Mouse (Mus musculus) left cerebral cortex, adult 2 months (tissue): ENCODE measurements around the gene Ppp1r37. TPM values are rescaled to one million over a fixed set of nuclear protein-coding genes. Genes with fewer than 3 reads are reported as not detected.
A peak's percentile ranks its signal among the peaks of the same experiment; 100 is the strongest.
"Not testable (repeated sequence)": the region's sequence is repeated elsewhere in the genome, so short reads cannot be mapped to it uniquely, and the experiment has no call there.

Experiments
- DNase-seq, 2 experiments: peaks; one replicate each; pipeline ENCODE4 v3.0.0; 2021 to 2022; ENCODE audit warnings: low spot score in 2 of 2, mixed read lengths in 1 of 2; ENCODE audit errors: extremely low spot score in 1 of 2
- H3K27ac ChIP-seq: fragments of 200-600 bp; 2 replicates; pipeline ENCODE4 v1.8.1; 2022
- H3K4me3 ChIP-seq: fragments of 200-600 bp; 2 replicates; pipeline ENCODE4 v1.8.1; 2022
- CTCF ChIP-seq: fragments of 200-600 bp; IDR thresholded peaks from 2 replicates; pipeline ENCODE4 v1.8.1; 2022; ENCODE audit warnings: antibody characterized with exemption, mild to moderate bottlenecking, moderate library complexity
- intact Hi-C: fragments of 180-260 bp; cut with DNase I; formaldehyde crosslinking; loops from one replicate; pipeline ENCODE4 v1.15.1; 2025
- total RNA-seq, 2 experiments: library from RNA; stranded (reverse); gene quantifications; 2 replicates each; pipeline ENCODE4 v1.2.3; 2021

Ppp1r37 gene
- total RNA-seq, 2 experiments from 2014 or later, result 148 to 150 TPM

DNA sequence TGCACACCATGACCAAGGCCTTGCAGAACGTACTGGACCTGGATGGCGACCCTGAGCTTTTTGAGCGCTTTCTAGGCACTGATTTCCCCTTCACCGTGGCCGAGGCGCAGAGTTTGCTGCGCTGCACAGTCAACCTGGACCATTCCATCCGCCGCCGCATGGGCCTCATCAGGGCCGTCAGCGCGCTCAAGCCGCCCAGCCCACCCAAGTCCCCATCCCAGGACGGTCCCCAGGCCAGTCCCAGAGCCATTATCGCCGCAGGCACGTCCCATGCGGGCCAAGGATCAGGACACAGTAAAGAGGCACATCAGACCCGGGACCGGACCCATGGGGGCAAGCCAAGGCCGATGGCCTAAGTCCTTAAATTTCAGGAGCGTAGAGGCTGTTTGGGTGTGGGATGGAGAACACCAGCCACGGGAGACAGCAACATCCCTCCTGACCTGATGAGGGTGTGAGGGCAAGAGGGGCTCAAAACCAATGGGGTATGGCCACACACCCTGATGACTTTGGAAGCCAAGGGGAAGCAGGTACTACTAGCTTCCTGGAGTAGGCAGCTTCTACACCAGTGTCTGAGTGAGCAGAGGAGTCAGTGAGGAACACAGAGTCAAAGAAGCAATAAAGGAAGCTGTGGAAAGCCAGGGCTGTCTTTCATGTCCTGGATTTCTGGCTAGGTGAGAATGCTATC, 38.3 kb downstream of the Ppp1r37 start:
- no peak for TF ChIP-seq CTCF
- intact Hi-C loops, result no loop called here
- peak overlapping the region; percentile 40 for H3K4me3 ChIP-seq
- no peak for DNase-seq
- no peak overlapping the region for H3K27ac ChIP-seq

DNA sequence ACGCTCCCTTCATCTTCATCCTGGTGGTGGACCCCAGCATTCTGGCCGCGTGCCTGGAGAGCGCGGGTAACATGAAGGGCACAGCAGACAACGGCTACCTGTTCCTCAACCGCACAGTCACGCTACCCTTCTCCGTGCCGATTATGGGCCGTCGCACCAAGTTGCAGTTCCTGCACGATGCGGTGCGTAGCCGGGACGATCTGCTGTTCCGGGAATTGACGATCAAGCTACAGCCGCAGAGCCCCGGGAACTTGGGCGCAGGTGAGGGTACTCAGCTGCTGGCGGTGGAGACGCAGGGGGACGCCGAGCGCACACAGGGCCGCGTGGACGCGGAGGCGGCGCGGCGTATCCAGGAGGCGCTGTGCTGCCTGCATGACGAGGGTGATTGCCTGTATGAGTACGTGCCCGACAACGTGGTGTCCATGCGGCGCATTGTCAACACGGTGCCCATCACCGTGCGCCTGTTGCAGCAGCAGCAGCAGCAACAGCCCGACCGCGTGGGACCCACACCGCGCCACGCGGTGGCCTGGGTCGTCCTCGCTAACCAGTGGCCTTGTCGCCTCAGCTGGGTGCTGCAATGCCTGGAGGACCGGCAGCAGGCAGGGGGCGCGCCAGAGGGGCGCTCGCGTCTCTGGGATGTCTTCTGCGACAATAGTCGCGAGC, 39.0 kb downstream of the Ppp1r37 start:
- Histone ChIP-seq H3K27ac (no peak overlapping the region), H3K4me3 (peak overlapping the region; percentile 40)
- peak; percentile 68 to 74 for DNase-seq
- TF ChIP-seq CTCF, result peak; percentile 63
- intact Hi-C loops, result no loop called here

DNA sequence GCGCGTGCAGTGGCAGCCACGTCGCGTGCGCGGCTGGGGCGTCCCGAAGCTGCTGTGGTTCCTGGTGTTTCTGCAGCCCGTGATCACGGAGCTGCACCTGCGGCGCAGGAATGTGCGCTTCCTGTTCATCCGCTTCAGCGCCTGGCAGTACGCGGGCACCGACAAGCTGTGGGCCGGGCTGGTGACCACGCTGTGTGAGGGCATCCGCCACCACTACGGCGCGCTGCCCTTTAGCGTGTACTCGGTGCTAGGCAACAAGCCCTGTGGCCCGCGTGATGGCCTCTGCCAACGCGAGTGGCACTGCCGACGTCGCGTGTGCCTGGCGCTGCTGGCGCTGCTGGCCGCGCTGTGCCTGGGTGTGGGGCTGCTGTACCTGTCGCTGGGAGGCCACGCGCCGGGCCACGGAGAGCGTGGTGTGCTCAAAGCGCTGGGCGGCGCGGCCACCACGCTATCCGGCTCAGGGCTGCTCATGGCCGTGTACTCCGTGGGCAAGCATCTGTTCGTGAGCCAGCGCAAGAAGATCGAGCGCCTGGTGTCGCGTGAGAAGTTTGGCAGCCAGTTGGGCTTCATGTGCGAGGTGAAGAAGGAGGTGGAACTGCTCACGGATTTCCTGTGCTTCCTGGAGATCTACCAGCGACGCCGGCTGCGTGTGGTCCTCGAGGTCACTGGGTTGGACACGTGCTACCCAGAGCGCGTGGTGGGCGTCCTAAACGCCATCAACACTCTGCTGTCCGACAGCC, 39.7 kb downstream of the Ppp1r37 start:
- peak overlapping the region; percentile 40 for H3K4me3 ChIP-seq
- TF ChIP-seq CTCF, result no peak
- no peak for DNase-seq
- intact Hi-C loops, result no loop called here
- H3K27ac ChIP-seq, result no peak overlapping the region

DNA sequence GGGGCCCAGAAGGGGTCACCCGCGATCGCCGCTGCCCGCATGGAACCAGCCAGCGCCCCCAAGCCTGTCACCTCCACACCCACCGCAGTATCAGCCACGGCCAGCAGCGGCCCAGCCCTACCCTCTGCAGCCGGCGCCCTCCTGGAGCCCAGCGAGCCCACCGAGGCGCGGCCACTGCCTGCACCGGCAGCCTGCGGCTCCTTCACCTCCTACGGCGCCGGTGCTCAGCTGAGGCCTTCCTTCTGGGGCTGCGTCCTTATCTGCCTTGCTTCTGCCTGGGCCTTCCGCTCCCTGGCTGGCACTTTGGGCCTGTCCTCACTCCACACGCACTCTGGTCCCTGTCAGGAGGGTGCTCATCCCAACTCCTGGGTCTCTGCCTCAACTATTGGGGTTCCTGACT, 42.8 kb downstream of the Ppp1r37 start:
- no peak for TF ChIP-seq CTCF
- intact Hi-C loops, result no loop called here
- DNase-seq, result no peak
- no peak overlapping the region for H3K4me3 ChIP-seq
- no peak overlapping the region for H3K27ac ChIP-seq

DNA sequence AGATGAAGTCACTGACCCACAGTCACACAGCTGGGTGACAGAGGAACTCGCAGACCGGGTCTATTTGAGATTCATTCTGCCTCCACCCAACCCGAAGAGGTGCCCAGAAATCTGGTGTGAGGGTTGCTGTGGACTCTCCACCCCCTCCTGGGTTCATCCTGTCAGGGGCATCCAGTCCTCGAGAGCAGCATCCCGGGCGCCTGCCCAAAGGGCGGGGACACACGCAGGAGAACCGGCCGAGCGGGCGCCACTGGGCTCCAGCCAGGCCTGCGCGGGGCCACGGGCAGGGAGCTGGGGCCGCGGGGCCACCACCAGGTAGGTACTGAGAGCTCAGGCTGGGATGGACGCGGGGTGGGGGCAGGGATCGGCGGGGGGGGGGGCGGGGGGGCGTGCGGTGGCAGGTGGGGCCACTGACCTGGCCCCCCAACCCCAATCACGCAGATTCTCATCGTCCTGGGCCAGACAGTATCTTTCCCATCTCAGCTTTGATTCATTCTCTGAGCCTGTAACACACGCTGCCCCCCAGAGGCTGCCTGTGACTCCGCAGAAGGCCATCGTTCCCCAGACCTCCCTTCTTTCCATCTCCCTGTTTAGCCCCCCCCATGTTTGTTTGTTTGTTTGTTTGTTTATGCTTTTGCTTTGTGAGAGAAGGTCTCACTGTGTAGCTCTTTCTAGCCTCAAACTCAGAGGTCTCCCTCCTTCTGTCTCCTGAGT, 45.1 kb downstream of the Ppp1r37 start, which contains the start of gene Nkpd1:
Gene Nkpd1 (plus strand): TSS at position 187 of the 714 bp plus-strand sequence.
- peak within 1 kb of the TSS; percentile 22; the same call in 1 of the 2 replicates for H3K4me3 ChIP-seq

DNA sequence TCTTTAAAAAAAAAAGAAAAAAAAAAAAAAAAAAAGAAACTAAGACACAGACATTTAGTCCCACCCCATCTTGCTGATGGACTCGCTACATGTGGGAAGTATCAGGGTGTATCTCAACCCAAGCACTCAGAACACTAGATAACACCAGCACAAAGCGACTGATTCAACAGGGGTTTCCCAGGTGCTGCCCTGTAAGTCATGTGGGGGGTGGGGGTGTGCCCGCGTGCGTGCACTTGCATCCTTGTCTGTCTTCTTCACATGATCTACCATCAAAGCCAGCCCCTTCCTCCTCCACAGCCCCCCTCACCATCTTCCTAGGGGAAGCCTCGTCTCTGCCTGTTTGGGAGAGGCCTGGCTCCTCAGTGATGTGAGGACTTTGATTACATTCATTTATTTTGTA, 50.5 kb downstream of the Ppp1r37 start:
- intact Hi-C loops, result no loop called here
- DNase-seq, result no peak
- Histone ChIP-seq H3K27ac (no peak overlapping the region), H3K4me3 (no peak overlapping the region)
- no peak for TF ChIP-seq CTCF

More for the DNA sequence above, 45.1 kb downstream of the Ppp1r37 start, which contains the start of gene Nkpd1:
- TF ChIP-seq CTCF, result peak; percentile 53
- intact Hi-C loops, result no loop called here
- H3K27ac ChIP-seq, result no peak within 1 kb of the TSS
- DNase-seq, result peak in 1 of 2 experiments; percentile 11

DNA sequence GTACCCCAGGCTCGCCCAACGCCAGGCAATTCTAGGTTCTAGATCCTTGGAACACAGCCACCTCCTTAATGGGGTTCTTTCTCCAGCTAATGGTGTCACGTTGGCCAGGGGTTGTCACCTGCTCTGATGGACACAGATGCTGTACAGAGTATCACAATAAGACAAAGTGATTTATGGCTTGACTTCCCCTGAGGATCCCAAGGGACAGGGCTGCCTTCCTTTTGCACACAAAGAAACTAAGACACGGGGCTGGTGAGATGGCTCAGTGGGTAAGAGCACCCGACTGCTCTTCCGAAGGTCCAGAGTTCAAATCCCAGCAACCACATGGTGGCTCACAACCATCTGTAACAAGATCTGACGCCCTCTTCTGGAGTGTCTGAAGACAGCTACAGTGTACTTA, 50.9 kb downstream of the Ppp1r37 start:
- H3K4me3 ChIP-seq, intact Hi-C loops, H3K27ac ChIP-seq, DNase-seq: not testable (repeated sequence)

DNA sequence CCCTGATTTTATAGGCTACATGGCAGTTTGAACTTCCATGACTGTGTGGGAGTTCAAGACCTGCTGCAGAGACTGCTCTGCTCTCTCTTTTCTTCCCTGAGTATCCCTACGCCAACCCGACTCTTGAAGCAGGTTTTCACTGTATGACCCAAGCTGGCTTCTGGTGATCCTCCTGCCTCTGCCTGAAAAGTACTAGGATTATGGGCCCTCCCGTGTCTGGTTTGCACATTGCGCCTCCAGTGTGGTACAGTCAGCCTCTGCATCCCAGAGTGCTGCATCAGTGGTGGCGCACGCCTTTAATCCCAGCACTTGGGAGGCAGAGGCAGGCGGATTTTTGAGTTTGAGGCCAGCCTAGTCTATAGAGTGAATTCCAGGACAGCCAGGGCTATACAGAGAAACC, 53.1 kb downstream of the Ppp1r37 start:
- intact Hi-C loops, result loop anchor here (5.0 kb wide), 1 partner anchor 53 kb away; the partner anchor contains the start of gene Ppp1r37
- H3K27ac ChIP-seq, result no peak overlapping the region
- no peak for DNase-seq
- H3K4me3 ChIP-seq, result no peak overlapping the region
- no peak for TF ChIP-seq CTCF

DNA sequence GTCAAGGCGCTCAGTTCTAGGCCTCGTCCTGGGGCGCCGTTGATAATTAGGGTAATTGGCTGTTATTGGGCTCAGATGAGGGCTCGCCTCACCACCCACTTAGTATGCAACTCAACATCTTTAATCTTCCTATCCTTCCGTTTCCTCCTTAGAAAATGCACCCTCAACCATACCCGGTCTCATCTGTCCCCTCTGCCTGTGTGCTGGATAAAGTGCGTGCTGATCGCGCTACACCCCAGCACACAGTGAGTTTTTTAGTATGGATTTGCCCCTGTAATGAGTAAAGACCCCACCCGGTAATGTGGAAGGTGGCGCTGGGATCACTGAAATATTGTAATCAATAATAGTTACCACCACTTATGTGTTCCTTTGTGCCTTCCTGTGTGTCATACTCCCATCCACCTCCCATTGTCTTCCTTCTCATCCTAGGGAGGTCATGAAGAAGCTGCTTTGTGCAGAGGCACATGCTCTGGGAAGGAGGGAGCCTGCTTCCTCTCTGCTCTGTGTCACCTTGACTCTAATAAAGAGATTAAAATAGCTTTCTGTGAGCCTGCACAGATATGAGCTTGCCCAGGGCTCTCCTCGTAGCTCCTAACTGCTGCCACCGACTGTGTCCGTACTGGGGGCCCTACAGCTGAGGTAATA, 53.8 kb downstream of the Ppp1r37 start:
- intact Hi-C loops, result loop anchor here (5.0 kb wide), 1 partner anchor 53 kb away; the partner anchor contains the start of gene Ppp1r37
- Histone ChIP-seq H3K4me3 (peak overlapping the region; percentile 65), H3K27ac (peak overlapping the region; percentile 90)
- DNase-seq, result no peak
- TF ChIP-seq CTCF, result no peak

DNA sequence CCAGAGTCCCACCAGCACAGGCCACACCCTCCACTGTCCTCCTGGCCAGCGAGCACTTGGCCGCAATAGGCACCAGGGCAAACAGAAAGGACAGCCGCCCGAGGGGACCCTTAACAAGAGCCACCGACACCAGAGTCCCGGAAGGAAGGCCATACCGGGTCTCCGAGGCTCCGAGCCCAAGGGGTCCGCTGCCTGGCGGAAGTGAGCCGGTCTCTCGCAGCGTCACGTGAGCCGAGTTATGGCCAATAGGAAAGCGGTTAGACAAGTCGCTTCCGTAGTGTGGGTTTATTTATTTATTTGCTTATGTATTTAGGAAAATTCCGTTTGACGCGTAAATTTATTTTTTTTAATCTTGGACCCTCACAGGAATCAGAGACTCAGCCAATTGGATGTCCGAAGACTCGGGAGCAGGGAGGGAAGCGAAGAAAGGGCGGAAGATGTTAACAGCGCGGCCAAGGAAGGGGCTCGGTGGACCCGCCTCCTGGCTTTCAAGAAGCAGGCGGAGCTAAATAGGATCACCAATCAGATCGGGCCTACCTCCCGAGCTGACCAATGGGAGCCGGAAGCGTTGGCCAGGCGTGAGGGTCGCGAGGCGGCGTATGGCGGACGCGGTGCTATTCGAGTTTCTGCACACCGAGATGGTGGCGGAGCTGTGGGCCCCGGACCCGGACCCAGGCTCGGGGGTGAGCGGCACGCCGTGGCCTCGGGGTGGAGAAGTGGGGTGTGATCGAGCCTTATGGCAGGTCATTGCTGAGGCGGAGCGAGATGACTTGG, 54.5 kb downstream of the Ppp1r37 start, which contains the start of the genes Bloc1s3 and Trappc6a:
Gene Bloc1s3 (minus strand): TSS at position 218 of the 774 bp plus-strand sequence.
Gene Trappc6a (plus strand): TSS at position 246 of the 774 bp plus-strand sequence.
- H3K4me3 ChIP-seq, result peak within 1 kb of the TSS; percentile 65
- peak within 1 kb of the TSS; percentile 90 for H3K27ac ChIP-seq
- TF ChIP-seq CTCF, result no peak; the same call in 1 of the 2 replicates
- peak; percentile 89 to 93 for DNase-seq
- intact Hi-C loops, result loop anchor here (5.0 kb wide), 1 partner anchor 54 kb away; the partner anchor contains the start of gene Ppp1r37
